ENCODE assay signal across 24 mouse cellular contexts in genomic region chr17:70462771-70463491, GRCm38 (mm10).
A peak's percentile ranks its signal among the peaks of the same experiment; 100 is the strongest.
DNase-seq lines count a peak whose midpoint lies in the region; ATAC-seq and TF ChIP-seq lines count a peak whose summit lies in the region.
"Had no signal": no experiment of that assay in that cellular context is flagged by ENCODE, and none has a peak within 500 bp of the region (broad histone marks: within the 10 kb centered on the region; RNA-seq: fewer than 3 reads in every experiment).

No protein-coding gene starts in this region.

- no peaks in the 10 kb centered on the region for H3K27me3 ChIP-seq in hindbrain, postnatal 0 days (ENCODE audit: insufficient read depth, low read length)
- H3K27me3 ChIP-seq in hindbrain, embryonic 11.5 days (ENCODE audit: control insufficient read depth, insufficient read depth, low read length) = no peaks in the 10 kb centered on the region
- no peaks in the 10 kb centered on the region for H3K27me3 ChIP-seq in CH12.LX (replicated peaks)
- H3K27me3 ChIP-seq: forebrain, embryonic 15.5 days; hindbrain, embryonic 15.5 days; intestine, embryonic 15.5 days; limb, embryonic 13.5 days; liver, embryonic 13.5 days had no signal

- in situ Hi-C loops in CH12.LX (cut with MboI; ENCODE audit: low pct_ligation_motif_present, low pct_unique_long_range_greater_than_20kb, low sequenced_read_pairs) = no loop called here

- WGBS in hindbrain, postnatal 0 days = 65% methylated on average over 8 of the region's 8 CpGs
- WGBS in hindbrain, embryonic 11.5 days = 81% methylated on average over 8 of the region's 8 CpGs

- dilution Hi-C loops in CH12.LX (cut with MboI; ENCODE audit: extremely low pct_ligation_motif_present, extremely low pct_unique_long_range_greater_than_20kb, low sequenced_read_pairs) = no loop called here

- H3K9me3 ChIP-seq in hindbrain, postnatal 0 days (ENCODE audit: low read length) = no peaks in the 10 kb centered on the region
- H3K9me3 ChIP-seq in hindbrain, embryonic 11.5 days (ENCODE audit: control insufficient read depth, low read length) = no peaks in the 10 kb centered on the region
- no peaks in the 10 kb centered on the region for H3K9me3 ChIP-seq in CH12.LX (replicated peaks; ENCODE audit: low read length)
- H3K9me3 ChIP-seq: forebrain, embryonic 15.5 days; hindbrain, embryonic 15.5 days; intestine, embryonic 15.5 days; limb, embryonic 13.5 days; liver, embryonic 13.5 days had no signal

- no peak overlapping the region for H3K9ac ChIP-seq in hindbrain, postnatal 0 days (replicated peaks; ENCODE audit: low read length)
- H3K9ac ChIP-seq in hindbrain, embryonic 11.5 days (ENCODE audit: low read depth, low read length) = no peak overlapping the region
- H3K9ac ChIP-seq in CH12.LX (ENCODE audit: insufficient read depth, low read depth) = no peak overlapping the region
- H3K9ac ChIP-seq: forebrain, embryonic 15.5 days; hindbrain, embryonic 15.5 days; intestine, embryonic 15.5 days; limb, embryonic 13.5 days; liver, embryonic 13.5 days had no signal

- 0 out of 2 replicates have a peak, but pooled peaks have one; percentile 29 for TF ChIP-seq EP300 in CH12.LX (IDR thresholded peaks at IDR 0.05; ENCODE audit: low read length)

- TF ChIP-seq RAD21 in CH12.LX (IDR thresholded peaks at IDR 0.05; ENCODE audit: low read depth, low read length) = no peak

- no peak overlapping the region for H3K4me3 ChIP-seq in hindbrain, postnatal 0 days (ENCODE audit: low read length)
- H3K4me3 ChIP-seq in hindbrain, embryonic 11.5 days (ENCODE audit: low read depth, low read length) = no peak overlapping the region
- H3K4me3 ChIP-seq in CH12.LX (replicated peaks in 1 of 3; ENCODE audit: low read depth in 2 of 3, low read length in 2 of 3, poor library complexity in 1 of 3) = no peak overlapping the region
- H3K4me3 ChIP-seq: forebrain, embryonic 15.5 days; heart, adult 2 months; hindbrain, embryonic 15.5 days; intestine, embryonic 15.5 days; limb, embryonic 13.5 days; liver, embryonic 13.5 days had no signal

- peak overlapping the region; percentile 7; the same call in 1 of the 2 replicates for H3K27ac ChIP-seq in hindbrain, postnatal 0 days
- H3K27ac ChIP-seq in hindbrain, embryonic 11.5 days (ENCODE audit: low read depth, low read length) = no peak overlapping the region
- no peak overlapping the region for H3K27ac ChIP-seq in CH12.LX (ENCODE audit: insufficient read depth, low read depth)
- H3K27ac ChIP-seq: forebrain, embryonic 15.5 days; heart, adult 2 months; hindbrain, embryonic 15.5 days; intestine, embryonic 15.5 days; limb, embryonic 13.5 days; liver, embryonic 13.5 days had no signal

- H3K79me2 ChIP-seq in CH12.LX (replicated peaks; ENCODE audit: control insufficient read depth, extremely low read depth, insufficient read depth, poor library complexity, severe bottlenecking) = no peaks in the 10 kb centered on the region

- no peak overlapping the region for H3K4me2 ChIP-seq in hindbrain, postnatal 0 days (ENCODE audit: low read depth, low read length)
- H3K4me2 ChIP-seq in hindbrain, embryonic 11.5 days (replicated peaks; ENCODE audit: low read depth, low read length) = no peak overlapping the region
- H3K4me2 ChIP-seq in CH12.LX (ENCODE audit: insufficient read depth, low read depth, poor library complexity, severe bottlenecking) = no peak overlapping the region
- H3K4me2 ChIP-seq: forebrain, embryonic 15.5 days; hindbrain, embryonic 15.5 days; intestine, embryonic 15.5 days; limb, embryonic 13.5 days; liver, embryonic 13.5 days; midbrain, embryonic 11.5 days had no signal

- TF ChIP-seq CTCF in hindbrain, postnatal 0 days (IDR thresholded peaks at IDR 0.05; ENCODE audit: low read depth) = no peak
- TF ChIP-seq CTCF in CH12.LX (conservative IDR thresholded peaks at IDR 0.05 in 1 of 2, IDR thresholded peaks at IDR 0.05 in 1 of 2; ENCODE audit: low read depth in 2 of 2, low read length in 2 of 2) = no peak

- H3K4me1 ChIP-seq in hindbrain, postnatal 0 days (ENCODE audit: insufficient read depth, low read length) = no peaks in the 10 kb centered on the region
- no peaks in the 10 kb centered on the region for H3K4me1 ChIP-seq in hindbrain, embryonic 11.5 days (replicated peaks; ENCODE audit: control insufficient read depth, insufficient read depth, low read length)
- peaks cover 0 to 19% of the 10 kb centered on the region in 2 experiments; a peak in 3 of 4 replicates for H3K4me1 ChIP-seq in CH12.LX (ENCODE audit: control insufficient read depth in 1 of 2, insufficient read depth in 2 of 2)
- H3K4me1 ChIP-seq: forebrain, embryonic 15.5 days; hindbrain, embryonic 15.5 days; intestine, embryonic 15.5 days; liver, embryonic 13.5 days had no signal

- H3K36me3 ChIP-seq in hindbrain, postnatal 0 days (ENCODE audit: insufficient read depth, low read length) = no peaks in the 10 kb centered on the region
- H3K36me3 ChIP-seq in hindbrain, embryonic 11.5 days (ENCODE audit: control insufficient read depth, insufficient read depth, low read length) = no peaks in the 10 kb centered on the region
- no peaks in the 10 kb centered on the region for H3K36me3 ChIP-seq in CH12.LX (replicated peaks in 1 of 2; ENCODE audit: control insufficient read depth in 1 of 2, insufficient read depth in 1 of 2, low read length in 1 of 2)
- H3K36me3 ChIP-seq: forebrain, embryonic 15.5 days; hindbrain, embryonic 15.5 days; intestine, embryonic 15.5 days; limb, embryonic 13.5 days; liver, embryonic 13.5 days had no signal

- DNase-seq in hindbrain, postnatal 0 days (ENCODE audit: low spot score) = peak; percentile 20
- DNase-seq in hindbrain, embryonic 11.5 days (ENCODE audit: low spot score) = no peak
- peak; percentile 52 for DNase-seq in CH12.LX (ENCODE audit: extremely low read depth)
- peak; percentile 68 to 75 for DNase-seq in cerebellum, adult 18-20 months
- peak; percentile 71 to 79 for DNase-seq in cerebellum, postnatal 14 days
- no peak for DNase-seq in right cerebral cortex, postnatal 4 days
- DNase-seq in frontal cortex, postnatal 10 days (ENCODE audit: low spot score in 2 of 2) = no peak
- DNase-seq in T-cell, adult 2 months (ENCODE audit: low spot score) = no peak
- DNase-seq: adrenal gland, adult 8-10 months; B cell, adult 2 months; embryo, embryonic 11 days; gastrocnemius, postnatal 25 days; heart, adult 2 months; kidney, adult 9 months; kidney, postnatal 4 days; liver, embryonic 13.5 days; lung, adult 2 months; lung, postnatal 14 days had no signal

- TF ChIP-seq POLR2A in CH12.LX (IDR thresholded peaks at IDR 0.05; ENCODE audit: low read depth, low read length) = no peak

- ATAC-seq in hindbrain, postnatal 0 days = no peak
- ATAC-seq in hindbrain, embryonic 11.5 days (ENCODE audit: low FRiP score) = no peak
- ATAC-seq: activated CD4-positive, CD25-positive, alpha-beta regulatory T cell, adult 4 months; forebrain, embryonic 15.5 days; intestine, embryonic 15.5 days had no signal

TF ChIP-seq in CH12.LX, 34 proteins besides CTCF, POLR2A, EP300 and RAD21:
- TF ChIP-seq ETS1 (conservative IDR thresholded peaks at IDR 0.05; ENCODE audit: low read depth, low read length) (peak; percentile 73), BHLHE40 (IDR thresholded peaks at IDR 0.05; ENCODE audit: low read depth, low read length) (peak; percentile 55), MEF2A (IDR thresholded peaks at IDR 0.05; ENCODE audit: borderline replicate concordance, low read depth, low read length) (peak; percentile 90), CHD2 (IDR thresholded peaks at IDR 0.05; ENCODE audit: low read length) (no peak)

Comparison
In these comparisons a context has a peak if more than half of its experiments do, and no peak if none do; other contexts are left out.
1. DNase-seq: peak in hindbrain, postnatal 0 days (single experiment), CH12.LX (single experiment), cerebellum, adult 18-20 months (2 of 2) and cerebellum, postnatal 14 days (2 of 2); none in hindbrain, embryonic 11.5 days (single experiment), right cerebral cortex, postnatal 4 days (single experiment), frontal cortex, postnatal 10 days (0 of 2) and T-cell, adult 2 months (single experiment).